Mouse (Mus musculus) heart, embryonic 11.5 days (tissue): ENCODE data around the gene 2200002D01Rik. TPM values are rescaled to one million over a fixed set of nuclear protein-coding genes. Genes with fewer than 3 reads are reported as not detected.
A peak's percentile ranks its signal among the peaks of the same experiment; 100 is the strongest.

Source experiments
- ATAC-seq: fragments of 200-750 bp; cut with Nextera tagmentation; replicated peaks from 2 replicates; pipeline ENCODE4 v1.8.0; 2017; ENCODE audit warnings: moderate library complexity; ENCODE audit not compliant: insufficient number of reproducible peaks, low FRiP score, low TSS enrichment
- H3K27ac ChIP-seq: fragments of 300-500 bp; sonication (generic); 2 replicates; pipeline ENCODE4 v1.5.1; 2014; ENCODE audit warnings: mild to moderate bottlenecking, low read depth, low read length
- H3K27me3 ChIP-seq: fragments of 300-500 bp; sonication (generic); 2 replicates; pipeline ENCODE4 v1.6.1; 2014; ENCODE audit warnings: mild to moderate bottlenecking, low read length, mixed read lengths; ENCODE audit not compliant: control insufficient read depth, insufficient read depth
- H3K36me3 ChIP-seq: fragments of 300-500 bp; sonication (generic); 2 replicates; pipeline ENCODE4 v1.6.1; 2014; ENCODE audit warnings: mild to moderate bottlenecking, low read length, moderate library complexity, mixed read lengths; ENCODE audit not compliant: control insufficient read depth, insufficient read depth
- H3K4me1 ChIP-seq: fragments of 300-500 bp; sonication (generic); 2 replicates; pipeline ENCODE4 v1.6.1; 2014; ENCODE audit warnings: low read length; ENCODE audit not compliant: control insufficient read depth, insufficient read depth
- H3K4me2 ChIP-seq: fragments of 300-500 bp; sonication (generic); 2 replicates; pipeline ENCODE4 v1.6.1; 2014; ENCODE audit warnings: mild to moderate bottlenecking, moderate library complexity
- H3K4me3 ChIP-seq: fragments of 300-500 bp; sonication (generic); 2 replicates; pipeline ENCODE4 v1.5.1; 2014; ENCODE audit warnings: low read depth, low read length
- H3K9ac ChIP-seq: fragments of 300-500 bp; sonication (generic); 2 replicates; pipeline ENCODE4 v1.6.1; 2014; ENCODE audit warnings: mild to moderate bottlenecking, low read depth, low read length, moderate library complexity
- H3K9me3 ChIP-seq: fragments of 300-500 bp; sonication (generic); replicated peaks from 2 replicates; pipeline ENCODE4 v1.6.1; 2016; ENCODE audit warnings: low read length; ENCODE audit not compliant: control insufficient read depth
- WGBS: fragments of 180-500 bp; shearing (Covaris S2); extraction: QIAGEN DNeasy Blood & Tissue Kit; methylation state at CpG from one replicate; pipeline ENCODE4 v1.1.7; 2014; ENCODE audit not compliant: insufficient replicate concordance; 5-methylcytosine and 5-hydroxymethylcytosine counted together
- polyA plus RNA-seq: library from polyadenylated mRNA; unstranded; fragments of >200 nt; fragmentation: Nextera tagmentation; extraction: Ambion mirVana; gene quantifications from 2 replicates; pipeline ENCODE4 v1.2.1, GENCODE M21; 2014

2200002D01Rik gene
- polyA plus RNA-seq, 1 experiment from 2014 or later = 8.8 TPM

DNA sequence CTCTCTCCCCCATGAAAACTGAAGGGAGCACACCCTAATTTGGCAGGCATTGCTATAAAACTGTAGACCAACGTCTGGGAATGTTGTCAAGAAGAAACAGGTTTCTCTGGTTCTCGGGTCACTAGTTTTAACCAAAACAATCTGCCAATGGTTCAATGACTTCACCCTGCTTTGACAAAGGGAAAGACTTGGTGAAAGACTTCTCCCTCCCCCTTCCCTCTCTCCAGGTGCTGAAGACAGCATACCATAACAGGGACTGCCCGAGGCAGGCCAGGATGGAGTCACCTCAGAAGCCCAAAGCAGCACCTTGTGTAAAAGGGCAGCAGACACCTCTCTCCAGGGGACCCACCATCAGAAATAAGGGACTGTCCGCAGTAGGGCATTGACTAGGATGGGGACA lies 18.7 kb upstream of the 2200002D01Rik start:
- Histone ChIP-seq H3K9ac (no peak overlapping the region), H3K4me3 (no peak overlapping the region), H3K9me3 (no peaks in the 10 kb centered on the region), H3K36me3 (no peaks in the 10 kb centered on the region), H3K27ac (no peak overlapping the region), H3K27me3 (no peaks in the 10 kb centered on the region), H3K4me1 (peaks cover 4% of the 10 kb centered on the region), H3K4me2 (no peak overlapping the region)
- ATAC-seq = no peak
- 60% methylated on average over 4 of the region's 4 CpGs for WGBS

- H3K27me3 ChIP-seq = no peaks in the 10 kb centered on the region
- H3K27ac ChIP-seq = 0 out of 2 replicates have a peak overlapping the region, but pooled peaks have one; percentile 29
- WGBS = 77% methylated on average over 7 of the region's 7 CpGs
- H3K4me1 ChIP-seq = 0 out of 2 replicates have a peak, but pooled peaks cover 2% of the 10 kb centered on the region
- no peaks in the 10 kb centered on the region for H3K9me3 ChIP-seq
- no peak overlapping the region for H3K4me2 ChIP-seq
- no peak overlapping the region for H3K4me3 ChIP-seq
- no peaks in the 10 kb centered on the region for H3K36me3 ChIP-seq
- ATAC-seq = no peak
- H3K9ac ChIP-seq = no peak overlapping the region
These were observed 17.4 kb upstream of the 2200002D01Rik start for GRCm38 (mm10) chr7:29265636-29266035.

- Histone ChIP-seq H3K27ac (no peak overlapping the region), H3K27me3 (no peaks in the 10 kb centered on the region), H3K4me1 (0 out of 2 replicates have a peak, but pooled peaks cover 6% of the 10 kb centered on the region), H3K4me3 (no peak overlapping the region), H3K9me3 (no peaks in the 10 kb centered on the region), H3K9ac (no peak overlapping the region), H3K4me2 (no peak overlapping the region), H3K36me3 (no peaks in the 10 kb centered on the region)
- ATAC-seq = no peak
- 84% methylated on average over 3 of the region's 3 CpGs for WGBS
These were observed 15.6 kb upstream of the 2200002D01Rik start for GRCm38 (mm10) chr7:29263831-29264230.

DNA sequence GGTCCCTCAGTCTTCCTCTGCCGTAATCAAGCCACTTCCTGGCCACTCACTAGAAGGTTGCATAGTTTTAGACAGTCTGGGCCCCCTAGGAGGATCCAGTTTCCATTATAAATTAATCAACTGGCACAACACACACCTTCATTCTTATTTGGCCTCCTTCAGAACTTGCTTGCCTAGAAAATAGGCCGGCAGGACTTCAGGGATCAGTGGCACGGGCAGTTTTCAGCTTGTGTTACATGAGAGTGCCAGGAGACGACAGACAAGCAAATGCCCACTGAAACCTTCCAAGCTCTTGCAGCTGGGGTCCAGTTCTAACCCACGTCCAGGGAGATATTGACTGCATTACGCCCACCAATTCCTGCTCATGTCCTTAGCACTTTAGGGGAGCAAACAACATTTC lies 13.9 kb upstream of the 2200002D01Rik start:
- H3K9ac ChIP-seq = no peak overlapping the region

DNA sequence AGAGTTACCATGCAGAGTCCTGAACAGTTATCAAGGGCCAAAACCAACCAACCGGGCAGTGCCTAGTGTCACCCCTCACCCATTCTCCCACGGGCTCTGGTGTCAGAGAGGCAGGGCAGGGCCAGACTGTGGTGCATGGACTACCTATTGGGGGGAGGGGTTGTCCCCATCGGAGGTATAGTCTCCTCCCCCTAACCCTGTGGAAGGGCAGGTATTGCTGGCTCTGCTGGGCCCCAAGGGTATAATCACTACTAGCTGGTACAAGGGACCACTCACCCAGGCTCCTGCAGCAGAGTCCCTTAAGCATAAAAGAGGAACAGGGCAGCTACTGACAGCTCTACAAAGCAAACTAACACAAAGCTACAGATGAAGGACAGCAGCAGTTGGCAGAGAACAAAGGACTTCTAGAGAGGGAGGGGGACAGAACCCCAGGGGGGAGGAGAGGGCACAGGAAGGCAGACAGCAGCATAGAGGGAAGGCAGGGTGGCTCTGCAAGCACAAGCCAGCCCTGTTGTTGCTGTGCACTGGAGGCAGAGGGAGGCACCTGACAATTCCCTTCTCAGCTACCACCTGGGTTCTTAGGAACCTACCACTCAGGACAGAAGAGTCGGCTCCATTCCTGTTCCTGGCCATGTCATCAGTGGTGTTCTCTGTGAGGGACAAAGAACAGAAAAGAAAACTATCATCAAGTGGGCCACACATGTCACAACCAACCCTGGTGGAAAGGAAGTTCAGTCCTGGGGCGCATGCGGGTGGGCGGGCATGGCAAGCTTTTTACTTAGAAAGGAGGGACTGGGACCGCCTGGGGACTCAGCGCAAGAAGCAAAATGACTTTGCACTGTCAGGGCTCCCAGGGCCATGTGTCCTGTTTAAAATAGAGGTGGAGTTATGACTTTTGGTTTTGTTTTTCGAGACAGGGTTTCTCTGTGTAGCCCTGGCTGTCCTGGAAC lies 11.8 kb upstream of the 2200002D01Rik start:
- Histone ChIP-seq H3K27me3 (no peaks in the 10 kb centered on the region), H3K4me1 (peaks cover 9% of the 10 kb centered on the region; the same call in 1 of the 2 replicates), H3K4me3 (no peak overlapping the region), H3K4me2 (no peak overlapping the region), H3K9ac (no peak overlapping the region), H3K9me3 (no peaks in the 10 kb centered on the region), H3K27ac (no peak overlapping the region), H3K36me3 (no peaks in the 10 kb centered on the region)
- ATAC-seq = no peak
- WGBS = 73% methylated on average over 10 of the region's 10 CpGs

More for the DNA sequence above, 13.9 kb upstream of the 2200002D01Rik start:
- 65% methylated on average over 6 of the region's 6 CpGs for WGBS
- Histone ChIP-seq H3K27ac (no peak overlapping the region), H3K36me3 (no peaks in the 10 kb centered on the region), H3K27me3 (no peaks in the 10 kb centered on the region), H3K9me3 (no peaks in the 10 kb centered on the region), H3K4me2 (no peak overlapping the region), H3K4me1 (peaks cover 9% of the 10 kb centered on the region; the same call in 1 of the 2 replicates), H3K4me3 (no peak overlapping the region)
- no peak for ATAC-seq

- ATAC-seq = no peak
- Histone ChIP-seq H3K4me3 (no peak overlapping the region), H3K4me2 (no peak overlapping the region), H3K4me1 (peaks cover 9% of the 10 kb centered on the region; the same call in 1 of the 2 replicates), H3K9me3 (no peaks in the 10 kb centered on the region), H3K27me3 (no peaks in the 10 kb centered on the region), H3K27ac (no peak overlapping the region), H3K36me3 (no peaks in the 10 kb centered on the region), H3K9ac (no peak overlapping the region)
- 86% methylated on average over 1 of the region's 1 CpGs for WGBS
These were observed 9.1 kb upstream of the 2200002D01Rik start for GRCm38 (mm10) chr7:29257368-29257767.

- Histone ChIP-seq H3K4me1 (peaks cover 7% of the 10 kb centered on the region; the same call in 1 of the 2 replicates), H3K27ac (no peak overlapping the region), H3K4me3 (no peak overlapping the region), H3K9me3 (no peaks in the 10 kb centered on the region), H3K9ac (no peak overlapping the region), H3K27me3 (no peaks in the 10 kb centered on the region), H3K36me3 (no peaks in the 10 kb centered on the region), H3K4me2 (no peak overlapping the region)
- no peak for ATAC-seq
- 79% methylated on average over 4 of the region's 4 CpGs for WGBS
These were observed 7.6 kb upstream of the 2200002D01Rik start for GRCm38 (mm10) chr7:29255875-29256274.

DNA sequence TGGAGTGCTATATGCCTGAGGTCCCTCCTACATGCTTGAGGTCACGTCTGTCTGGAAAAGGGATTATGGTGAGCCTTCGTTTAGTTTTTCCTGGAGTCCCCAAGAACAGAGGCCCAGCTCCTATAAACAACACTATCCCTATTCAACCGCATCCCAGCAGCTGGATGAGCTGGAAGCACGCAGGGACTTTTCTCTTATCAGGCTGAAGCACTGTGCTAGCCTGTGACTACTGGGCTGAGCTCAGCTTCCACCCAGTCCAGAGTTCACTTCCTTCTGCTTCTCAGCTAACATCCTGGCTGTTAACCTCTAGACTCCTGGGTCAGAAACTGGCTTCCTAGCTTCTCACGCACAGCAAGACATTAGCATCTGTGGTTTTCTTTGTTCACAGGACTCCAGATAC lies 5.6 kb upstream of the 2200002D01Rik start:
- no peak for ATAC-seq
- H3K27ac ChIP-seq = no peak overlapping the region

More for the DNA sequence above, 5.6 kb upstream of the 2200002D01Rik start:
- WGBS = 34% methylated on average over 5 of the region's 5 CpGs
- H3K27me3 ChIP-seq = no peaks in the 10 kb centered on the region
- H3K9me3 ChIP-seq = no peaks in the 10 kb centered on the region
- H3K9ac ChIP-seq = no peak overlapping the region
- H3K4me3 ChIP-seq = no peak overlapping the region
- H3K36me3 ChIP-seq = no peaks in the 10 kb centered on the region
- no peak overlapping the region for H3K4me2 ChIP-seq
- H3K4me1 ChIP-seq = peaks cover 4% of the 10 kb centered on the region; the same call in 1 of the 2 replicates
